Mouse (Mus musculus) frontal cortex, postnatal 25 days (tissue): ENCODE measurements at regions not wholly inside any gene's neighbourhood (a gene's known extent, or its start where the extent isn't known, plus 50 kb on each side); places are given as distances from the start of the nearest gene placed in this dataset.
"Not testable (repeated sequence)": the region's sequence is repeated elsewhere in the genome, so short reads cannot be mapped to it uniquely, and the experiment has no call there.

Experiments
- DNase-seq, 2 experiments: peaks; one replicate each; pipeline ENCODE4 v3.0.0; 2022; ENCODE audit warnings: low spot score in 2 of 2

GRCm38 (mm10) chr4:6600766-6601367 lies 1638.0 kb downstream of the Car8 start:
- DNase-seq: no peak

GRCm38 (mm10) chr4:6596321-6596720 lies 1642.5 kb downstream of the Car8 start:
- DNase-seq: no peak

- DNase-seq: not testable (repeated sequence)
Measured at GRCm38 (mm10) chr4:6592890-6593289, 1646.0 kb downstream of the Car8 start.

GRCm38 (mm10) chr4:6561604-6562357 lies 1677.1 kb downstream of the Car8 start:
- DNase-seq: peak in 1 of 2 experiments; percentile 12

- no peak for DNase-seq
Measured at GRCm38 (mm10) chr4:6539626-6540025, 1699.2 kb downstream of the Car8 start.

- no peak for DNase-seq
Measured at GRCm38 (mm10) chr4:6532441-6532840, 1706.4 kb downstream of the Car8 start.

- no peak for DNase-seq
Measured at GRCm38 (mm10) chr4:6517626-6518025, 1721.2 kb downstream of the Car8 start.

- peak in 1 of 2 experiments; percentile 67 for DNase-seq
Measured at GRCm38 (mm10) chr4:6514823-6515222, 1721.7 kb upstream of the Impad1 start.

- DNase-seq: no peak
Measured at GRCm38 (mm10) chr4:6513635-6514034, 1720.5 kb upstream of the Impad1 start.

GRCm38 (mm10) chr4:6512749-6513364 lies 1719.7 kb upstream of the Impad1 start:
- peak; percentile 82 to 86 for DNase-seq

- no peak for DNase-seq
Measured at GRCm38 (mm10) chr4:6508091-6508490, 1714.9 kb upstream of the Impad1 start.
